Mouse (Mus musculus) lung, postnatal 0 days (tissue): ENCODE results near the gene Znrf3.

Experiments
- CTCF ChIP-seq: IDR thresholded peaks from 2 replicates; pipeline ENCODE4 v1.5.1; 2016; ENCODE audit warnings: antibody characterized with exemption, mild to moderate bottlenecking
- EP300 ChIP-seq: IDR thresholded peaks from 2 replicates; pipeline ENCODE4 v1.6.1; 2016; ENCODE audit warnings: antibody characterized with exemption, mild to moderate bottlenecking, control low read depth

GRCm38 (mm10) chr11:5336852-5337251 lies 107.8 kb downstream of the Znrf3 start:
- TF ChIP-seq CTCF (no peak), EP300 (no peak)
